Mouse (Mus musculus) lung, adult 2 months (tissue): ENCODE measurements around the gene Tiam1.

ENCODE experiments used
- CTCF ChIP-seq: fragments of 200-500 bp; IDR thresholded peaks from 2 replicates; pipeline ENCODE4 v1.5.1; 2011; ENCODE audit warnings: mild to moderate bottlenecking, low read length, control low read depth; ENCODE audit not compliant: insufficient read depth
- POLR2A ChIP-seq: fragments of 200-500 bp; IDR thresholded peaks from 2 replicates; pipeline ENCODE4 v1.6.1; 2011; ENCODE audit warnings: low read depth, mild to moderate bottlenecking, control low read depth, low read length, borderline replicate concordance; ENCODE audit errors: extremely low read depth

GRCm38 (mm10) chr16:89817861-89818630 is 325.5 kb downstream of the Tiam1 start:
- TF ChIP-seq CTCF (no peak), POLR2A (no peak)
